Mouse (Mus musculus): ENCODE measurements around the gene A230050P20Rik.

DNA sequence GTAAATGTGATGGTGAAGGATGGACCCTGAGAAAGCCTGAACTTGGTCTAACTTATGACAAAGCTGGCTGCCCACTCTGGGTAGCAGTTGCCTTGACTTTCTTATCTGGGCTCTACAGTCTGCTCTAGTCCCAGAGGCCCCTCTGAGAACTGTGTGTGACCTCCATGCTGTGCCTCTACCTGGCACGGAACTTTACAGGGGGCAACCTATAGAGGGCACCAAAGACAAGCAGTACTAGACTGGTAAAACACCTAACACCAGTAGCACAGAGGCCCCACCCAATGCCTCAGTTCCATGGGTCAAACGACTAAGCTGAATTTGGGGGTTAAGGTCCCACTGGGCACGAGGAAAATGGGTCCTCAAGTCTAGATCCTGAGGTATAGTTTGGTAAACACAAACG, 47.7 kb downstream of the A230050P20Rik start:
- TF ChIP-seq CTCF (IDR thresholded peaks at IDR 0.05; ENCODE audit: extremely low read depth, insufficient read depth, low read length) (peak; percentile 39), POLR2A (IDR thresholded peaks at IDR 0.05; ENCODE audit: extremely low read depth, insufficient read depth, low read length) (no peak)

Measured in cortical plate, adult 2 months (tissue).